Mouse (Mus musculus) lung, adult 2 months (tissue): ENCODE measurements around the gene Atad5.

ENCODE experiments used
- CTCF ChIP-seq: fragments of 200-500 bp; IDR thresholded peaks from 2 replicates; pipeline ENCODE4 v1.5.1; 2011; ENCODE audit warnings: mild to moderate bottlenecking, low read length, control low read depth; ENCODE audit not compliant: insufficient read depth
- POLR2A ChIP-seq: fragments of 200-500 bp; IDR thresholded peaks from 2 replicates; pipeline ENCODE4 v1.6.1; 2011; ENCODE audit warnings: low read depth, mild to moderate bottlenecking, control low read depth, low read length, borderline replicate concordance; ENCODE audit errors: extremely low read depth

- TF ChIP-seq POLR2A (no peak), CTCF (no peak)
These were observed 616 bp downstream of the Atad5 start for GRCm38 (mm10) chr11:80089817-80090214.
